Mouse (Mus musculus) CH12.LX (cell line): ENCODE results near the gene Racgap1.

ENCODE experiments used
- CTCF ChIP-seq, 2 experiments: IDR thresholded peaks in 1 of 2; conservative IDR thresholded peaks in 1 of 2; 2 replicates each; pipeline ENCODE4 v1.5.1; 2011 to 2012; ENCODE audit warnings: low read depth in 2 of 2, low read length in 2 of 2, improper control_type of control experiment in 1 of 2, inconsistent platforms in 1 of 2, mild to moderate bottlenecking in 1 of 2, moderate library complexity in 1 of 2
- GABPA ChIP-seq: IDR thresholded peaks from 2 replicates; pipeline ENCODE4 v1.6.1; 2012; ENCODE audit warnings: low read depth, low read length, improper control_type of control experiment, inconsistent platforms; ENCODE audit not compliant: insufficient replicate concordance
- JUND ChIP-seq: conservative IDR thresholded peaks from 2 replicates; pipeline ENCODE4 v1.6.1; 2011; ENCODE audit warnings: low read depth, low read length, improper control_type of control experiment
- MXI1 ChIP-seq: IDR thresholded peaks from 2 replicates; pipeline ENCODE4 v1.6.1; 2011; ENCODE audit warnings: mild to moderate bottlenecking, low read depth, low read length, improper control_type of control experiment
- POLR2A ChIP-seq: IDR thresholded peaks from 2 replicates; pipeline ENCODE4 v1.6.1; 2011; ENCODE audit warnings: low read depth, mild to moderate bottlenecking, improper control_type of control experiment, low read length
- RAD21 ChIP-seq: IDR thresholded peaks from 2 replicates; pipeline ENCODE4 v1.6.1; 2011; ENCODE audit warnings: low read depth, mild to moderate bottlenecking, low read length, improper control_type of control experiment, moderate library complexity
- SIN3A ChIP-seq: IDR thresholded peaks from 2 replicates; pipeline ENCODE4 v1.6.1; 2012; ENCODE audit warnings: low read length, improper control_type of control experiment, inconsistent platforms
- TCF12 ChIP-seq: IDR thresholded peaks from 2 replicates; pipeline ENCODE4 v1.6.1; 2014; ENCODE audit warnings: low read depth, mild to moderate bottlenecking, inconsistent platforms, low read length, improper control_type of control experiment
- USF2 ChIP-seq: conservative IDR thresholded peaks from 2 replicates; pipeline ENCODE4 v1.6.1; 2011; ENCODE audit warnings: low read depth, low read length, improper control_type of control experiment
- ZMIZ1 ChIP-seq: IDR thresholded peaks from 2 replicates; pipeline ENCODE4 v1.6.1; 2012; ENCODE audit warnings: low read depth, mild to moderate bottlenecking, inconsistent platforms, low read length, improper control_type of control experiment

DNA sequence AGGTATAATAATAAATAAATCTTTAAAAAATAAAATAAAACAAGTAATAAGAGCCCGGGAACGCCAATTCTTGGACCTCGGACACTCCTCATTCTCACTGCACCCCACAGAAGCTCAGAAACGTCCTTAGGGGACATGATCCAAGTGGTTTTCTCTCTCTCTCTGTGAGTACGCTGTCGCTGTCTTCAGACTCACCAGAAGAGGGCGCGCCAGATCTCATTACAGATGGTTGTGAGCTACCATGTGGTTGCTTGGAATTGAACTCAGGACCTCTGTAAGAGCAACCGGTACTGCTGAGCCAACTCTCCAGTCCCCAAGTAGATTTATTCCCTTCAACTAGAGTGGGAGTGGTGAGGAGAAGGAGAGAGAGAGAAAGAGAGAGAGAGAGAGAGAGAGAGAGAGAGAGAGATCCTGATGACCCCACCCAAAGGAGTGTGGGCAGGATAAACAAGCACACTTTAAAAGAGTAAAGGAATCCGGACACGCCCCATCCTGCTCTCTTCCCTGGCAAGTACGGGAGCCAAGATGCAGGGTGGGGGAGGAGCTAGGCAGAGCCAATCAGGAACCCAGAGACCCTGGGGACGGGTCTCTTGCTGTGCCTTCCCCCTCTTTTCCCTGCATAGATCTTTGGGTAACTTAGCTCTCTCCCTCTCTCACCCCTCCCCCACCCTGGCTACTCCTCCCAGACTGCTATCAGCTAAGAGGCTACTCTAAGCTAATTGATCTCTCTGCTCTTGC lies 26.8 kb upstream of the Racgap1 start:
- TF ChIP-seq JUND (no peak), CTCF (conservative IDR thresholded peaks at IDR 0.05 in 1 of 2, IDR thresholded peaks at IDR 0.05 in 1 of 2; ENCODE audit: low read depth in 2 of 2, low read length in 2 of 2) (peak; percentile 50 to 69; a peak in 3 of 4 replicates), TCF12 (no peak), GABPA (no peak), RAD21 (no peak; the same call in none of the 2 replicates), ZMIZ1 (no peak), MXI1 (no peak), POLR2A (no peak), USF2 (no peak), SIN3A (no peak)
